Mouse (Mus musculus) embryonic facial prominence, embryonic 15.5 days (tissue): ENCODE measurements around the gene Pcsk1n. TPM values are rescaled to one million over a fixed set of nuclear protein-coding genes. Genes with fewer than 3 reads are reported as not detected.

Experiments used
- ATAC-seq: fragments of 200-750 bp; cut with Nextera tagmentation; 2 replicates; pipeline ENCODE4 v1.8.0; 2017; ENCODE audit warnings: low read depth, moderate TSS enrichment; ENCODE audit not compliant: insufficient number of reproducible peaks, low FRiP score, low TSS enrichment
- H3K27ac ChIP-seq: fragments of 300-500 bp; sonication (generic); replicated peaks from 2 replicates; pipeline ENCODE4 v1.5.1; 2015; ENCODE audit warnings: mild to moderate bottlenecking, inconsistent platforms
- H3K27me3 ChIP-seq: fragments of 300-500 bp; sonication (generic); 2 replicates; pipeline ENCODE4 v1.6.1; 2015; ENCODE audit warnings: inconsistent platforms
- H3K36me3 ChIP-seq: fragments of 300-500 bp; sonication (generic); 2 replicates; pipeline ENCODE4 v1.6.1; 2015; ENCODE audit warnings: mild to moderate bottlenecking, inconsistent platforms
- H3K4me1 ChIP-seq: fragments of 300-500 bp; sonication (generic); 2 replicates; pipeline ENCODE4 v1.6.1; 2015; ENCODE audit warnings: inconsistent platforms
- H3K4me2 ChIP-seq: fragments of 300-500 bp; sonication (generic); replicated peaks from 2 replicates; pipeline ENCODE4 v1.6.1; 2015; ENCODE audit warnings: mild to moderate bottlenecking, inconsistent platforms
- H3K4me3 ChIP-seq: fragments of 300-500 bp; sonication (generic); replicated peaks from 2 replicates; pipeline ENCODE4 v1.5.1; 2015; ENCODE audit warnings: mild to moderate bottlenecking, inconsistent platforms
- H3K9ac ChIP-seq: fragments of 300-500 bp; sonication (generic); 2 replicates; pipeline ENCODE4 v1.6.1; 2015; ENCODE audit warnings: inconsistent platforms
- H3K9me3 ChIP-seq: fragments of 300-500 bp; sonication (generic); replicated peaks from 2 replicates; pipeline ENCODE4 v1.6.1; 2016; ENCODE audit warnings: inconsistent platforms
- WGBS: fragments of 180-500 bp; shearing (Covaris S2); methylation state at CpG from one replicate; pipeline ENCODE4 v1.1.7; 2015; 5-methylcytosine and 5-hydroxymethylcytosine counted together
- polyA plus RNA-seq: library from polyadenylated mRNA; unstranded; fragments of >200 nt; fragmentation: Nextera tagmentation; extraction: Ambion mirVana; gene quantifications from 2 replicates; pipeline ENCODE4 v1.2.1, GENCODE M21; 2015

Pcsk1n gene
- polyA plus RNA-seq: 1.7 and 2.7 TPM in 2 replicates

DNA sequence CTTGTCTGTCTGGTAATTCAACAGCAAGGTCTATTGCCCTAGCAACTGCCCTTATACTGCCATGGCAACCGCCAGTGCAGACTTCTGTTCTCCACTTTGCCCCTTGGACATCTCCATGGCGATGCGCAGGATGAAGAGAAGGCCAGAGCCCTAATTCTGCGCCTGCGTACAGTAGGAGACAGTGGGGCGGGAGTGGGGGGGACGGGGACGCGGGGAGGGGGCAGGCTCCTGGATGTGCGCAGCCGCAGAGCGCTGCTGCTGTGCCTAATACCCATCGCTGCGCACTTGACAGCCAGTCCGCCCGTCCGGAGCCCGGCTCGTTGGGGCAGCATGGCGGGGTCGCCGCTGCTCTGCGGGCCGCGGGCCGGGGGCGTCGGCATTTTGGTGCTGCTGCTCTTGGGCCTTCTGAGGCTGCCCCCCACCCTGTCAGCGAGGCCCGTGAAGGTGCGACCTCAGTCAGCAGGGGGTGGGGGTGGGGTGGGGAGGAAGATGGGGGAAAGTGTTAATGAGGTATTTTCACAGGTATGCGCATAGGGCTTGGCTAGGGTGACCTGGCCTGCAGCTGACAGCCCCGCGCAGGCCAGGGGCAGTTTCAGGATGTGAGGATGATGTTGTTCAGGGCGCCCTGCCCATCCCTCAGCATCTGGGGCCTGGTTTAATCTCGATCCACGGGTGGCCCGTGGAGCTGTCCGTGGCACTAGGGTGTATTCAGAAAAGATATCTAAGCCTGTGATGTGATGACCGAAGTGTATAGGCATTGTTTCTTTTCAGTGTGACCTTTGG lies at the start of gene Pcsk1n:
Pcsk1n (plus strand) TSS at position 222 of the 783 bp plus-strand sequence.
- Histone ChIP-seq H3K27me3 (peaks cover 50% of the 10 kb centered on the region), H3K4me2 (peak within 1 kb of the TSS; percentile 38), H3K9me3 (no peaks in the 10 kb centered on the region), H3K27ac (no peak within 1 kb of the TSS), H3K36me3 (no peaks in the 10 kb centered on the region), H3K4me3 (peak within 1 kb of the TSS; percentile 22), H3K4me1 (peaks cover 8% of the 10 kb centered on the region), H3K9ac (no peak within 1 kb of the TSS)
- no peak for ATAC-seq
- WGBS: 19% methylated on average over 31 of the region's 40 CpGs

- Histone ChIP-seq H3K27me3 (no peaks in the 10 kb centered on the region), H3K4me1 (no peaks in the 10 kb centered on the region), H3K4me3 (no peak overlapping the region), H3K36me3 (peaks cover 7% of the 10 kb centered on the region; the same call in 1 of the 2 replicates), H3K4me2 (no peak overlapping the region), H3K9me3 (no peaks in the 10 kb centered on the region), H3K9ac (no peak overlapping the region), H3K27ac (no peak overlapping the region)
- 56% methylated on average over 3 of the region's 3 CpGs for WGBS
- no peak for ATAC-seq
Measured at GRCm38 (mm10) chrX:7869826-7870225, 49.8 kb upstream of the Pcsk1n start.

DNA sequence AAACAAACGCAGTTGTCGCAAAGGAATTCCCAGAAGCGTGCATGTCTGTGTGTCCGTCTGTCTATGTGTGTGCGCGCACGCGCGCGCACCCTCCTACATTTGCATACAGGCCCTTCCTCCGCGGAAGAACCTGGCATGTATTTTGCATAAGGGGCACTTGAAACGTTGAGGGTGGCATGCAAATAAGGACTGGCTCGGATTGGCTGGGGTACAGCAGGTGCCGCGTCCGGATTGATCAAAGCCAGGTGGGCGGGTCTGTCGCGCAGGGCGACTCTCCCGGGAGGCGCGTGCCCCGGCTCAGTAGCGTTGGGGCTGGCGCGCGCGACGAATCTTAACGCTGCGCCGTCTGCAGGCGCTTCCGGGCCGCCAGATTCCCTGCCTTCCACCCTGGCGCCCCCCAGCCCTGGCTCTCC lies 41.6 kb upstream of the Pcsk1n start, which contains the start of gene Pim2:
Pim2 (plus strand) TSS at position 256 of the 413 bp plus-strand sequence.
- H3K4me2 ChIP-seq: peak within 1 kb of the TSS; percentile 78
- 0 out of 2 replicates have a peak, but pooled peaks cover 5% of the 10 kb centered on the region for H3K4me1 ChIP-seq
- H3K27ac ChIP-seq: no peak within 1 kb of the TSS
- peak within 1 kb of the TSS; percentile 45 for H3K4me3 ChIP-seq
- H3K27me3 ChIP-seq: no peaks in the 10 kb centered on the region
- peak; percentile 83 for ATAC-seq
- no peaks in the 10 kb centered on the region for H3K36me3 ChIP-seq
- WGBS: 16% methylated on average over 38 of the region's 38 CpGs
- no peak within 1 kb of the TSS; the same call in 1 of the 2 replicates for H3K9ac ChIP-seq
- H3K9me3 ChIP-seq: no peaks in the 10 kb centered on the region

DNA sequence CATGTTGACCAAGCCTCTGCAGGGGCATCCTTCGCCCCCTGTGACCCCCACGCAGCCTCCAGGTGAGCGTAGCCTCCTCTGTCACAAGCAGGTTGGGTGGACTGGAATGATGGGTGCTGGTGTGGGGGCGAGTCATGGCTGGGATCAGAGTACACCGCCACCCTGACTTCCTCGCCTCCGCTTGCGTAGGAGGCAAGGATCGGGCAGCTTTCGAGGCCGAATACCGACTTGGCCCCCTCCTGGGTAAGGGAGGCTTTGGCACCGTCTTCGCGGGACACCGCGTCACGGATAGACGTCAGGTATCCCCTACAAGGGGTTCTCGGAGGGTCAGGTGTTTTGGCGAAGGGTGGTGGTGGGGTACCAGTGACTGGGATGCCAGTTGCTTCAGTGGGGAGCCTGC lies 41.1 kb upstream of the Pcsk1n start:
- Histone ChIP-seq H3K4me3 (peak overlapping the region; percentile 45), H3K27ac (no peak overlapping the region), H3K4me1 (0 out of 2 replicates have a peak, but pooled peaks cover 5% of the 10 kb centered on the region), H3K36me3 (no peaks in the 10 kb centered on the region), H3K9ac (no peak overlapping the region; the same call in 1 of the 2 replicates), H3K9me3 (no peaks in the 10 kb centered on the region), H3K27me3 (no peaks in the 10 kb centered on the region), H3K4me2 (peak overlapping the region; percentile 78)
- ATAC-seq: 0 out of 2 replicates have a peak, but pooled peaks have one; percentile 22
- WGBS: 24% methylated on average over 21 of the region's 21 CpGs

DNA sequence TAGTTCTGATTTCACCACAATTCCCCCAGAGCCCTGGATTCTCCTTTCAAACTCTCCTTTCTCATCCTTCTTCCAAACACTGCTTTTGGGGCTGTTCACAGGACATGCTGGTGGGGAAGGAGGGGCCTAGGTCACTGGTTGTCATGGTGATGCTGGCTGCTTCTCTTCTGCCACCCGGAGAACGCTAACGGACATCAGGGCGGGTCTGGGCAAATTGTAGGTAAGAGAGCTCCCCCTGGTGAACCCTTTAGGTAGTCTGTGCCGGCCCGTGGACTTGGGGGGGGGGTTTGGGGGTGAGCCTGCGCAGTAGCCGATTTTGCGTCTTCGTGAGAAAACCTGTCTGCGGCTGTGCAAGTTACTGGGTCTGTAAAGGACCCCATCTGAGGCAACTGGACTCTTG lies 39.8 kb upstream of the Pcsk1n start:
- Histone ChIP-seq H3K4me1 (0 out of 2 replicates have a peak, but pooled peaks cover 5% of the 10 kb centered on the region), H3K27me3 (no peaks in the 10 kb centered on the region), H3K4me3 (no peak overlapping the region), H3K9me3 (no peaks in the 10 kb centered on the region), H3K27ac (no peak overlapping the region), H3K36me3 (no peaks in the 10 kb centered on the region), H3K4me2 (peak overlapping the region; percentile 78), H3K9ac (no peak overlapping the region)
- 18% methylated on average over 11 of the region's 11 CpGs for WGBS
- ATAC-seq: no peak

- H3K9ac ChIP-seq: 0 out of 2 replicates have a peak within 1 kb of the TSS, but pooled peaks have one; percentile 12
- 0 out of 2 replicates have a peak, but pooled peaks cover 5% of the 10 kb centered on the region for H3K4me1 ChIP-seq
- no peaks in the 10 kb centered on the region for H3K9me3 ChIP-seq
- peak within 1 kb of the TSS; percentile 87 for H3K27ac ChIP-seq
- 16% methylated on average over 49 of the region's 49 CpGs for WGBS
- H3K4me3 ChIP-seq: peak within 1 kb of the TSS; percentile 59
- no peaks in the 10 kb centered on the region for H3K27me3 ChIP-seq
- ATAC-seq: peak; percentile 90
- peak within 1 kb of the TSS; percentile 54 for H3K4me2 ChIP-seq
- H3K36me3 ChIP-seq: no peaks in the 10 kb centered on the region
Measured at GRCm38 (mm10) chrX:7883841-7884567, 35.6 kb upstream of the Pcsk1n start, which contains the start of gene Slc35a2. Slc35a2 (plus strand) TSS chrX:7884028.

DNA sequence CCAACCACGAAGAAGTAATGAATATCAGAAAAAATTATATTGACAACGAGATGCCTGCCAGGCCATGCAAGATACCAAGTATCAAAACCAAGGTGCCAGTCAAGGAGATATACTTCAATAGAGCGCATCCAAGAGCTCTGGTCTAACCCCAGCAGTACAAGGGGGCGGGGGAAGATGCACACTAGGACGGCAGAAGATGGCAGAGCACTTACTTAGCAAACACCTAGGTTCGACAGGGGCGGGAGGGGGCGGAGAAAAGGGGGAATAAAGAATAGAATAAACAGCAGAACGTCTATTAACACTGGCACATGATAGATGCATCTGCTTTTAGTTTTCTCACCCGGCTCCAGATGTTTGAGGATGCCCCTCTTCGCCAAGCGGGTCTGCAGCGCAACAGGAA lies 21.4 kb upstream of the Pcsk1n start:
- Histone ChIP-seq H3K9ac (no peak overlapping the region), H3K4me3 (peak overlapping the region; percentile 59), H3K27ac (peak overlapping the region; percentile 88; the same call in 1 of the 2 replicates), H3K9me3 (no peaks in the 10 kb centered on the region), H3K4me1 (no peaks in the 10 kb centered on the region), H3K27me3 (no peaks in the 10 kb centered on the region), H3K4me2 (peak overlapping the region; percentile 49), H3K36me3 (peaks cover 17% of the 10 kb centered on the region; the same call in 1 of the 2 replicates)
- WGBS: 23% methylated on average over 13 of the region's 13 CpGs
- no peak for ATAC-seq

DNA sequence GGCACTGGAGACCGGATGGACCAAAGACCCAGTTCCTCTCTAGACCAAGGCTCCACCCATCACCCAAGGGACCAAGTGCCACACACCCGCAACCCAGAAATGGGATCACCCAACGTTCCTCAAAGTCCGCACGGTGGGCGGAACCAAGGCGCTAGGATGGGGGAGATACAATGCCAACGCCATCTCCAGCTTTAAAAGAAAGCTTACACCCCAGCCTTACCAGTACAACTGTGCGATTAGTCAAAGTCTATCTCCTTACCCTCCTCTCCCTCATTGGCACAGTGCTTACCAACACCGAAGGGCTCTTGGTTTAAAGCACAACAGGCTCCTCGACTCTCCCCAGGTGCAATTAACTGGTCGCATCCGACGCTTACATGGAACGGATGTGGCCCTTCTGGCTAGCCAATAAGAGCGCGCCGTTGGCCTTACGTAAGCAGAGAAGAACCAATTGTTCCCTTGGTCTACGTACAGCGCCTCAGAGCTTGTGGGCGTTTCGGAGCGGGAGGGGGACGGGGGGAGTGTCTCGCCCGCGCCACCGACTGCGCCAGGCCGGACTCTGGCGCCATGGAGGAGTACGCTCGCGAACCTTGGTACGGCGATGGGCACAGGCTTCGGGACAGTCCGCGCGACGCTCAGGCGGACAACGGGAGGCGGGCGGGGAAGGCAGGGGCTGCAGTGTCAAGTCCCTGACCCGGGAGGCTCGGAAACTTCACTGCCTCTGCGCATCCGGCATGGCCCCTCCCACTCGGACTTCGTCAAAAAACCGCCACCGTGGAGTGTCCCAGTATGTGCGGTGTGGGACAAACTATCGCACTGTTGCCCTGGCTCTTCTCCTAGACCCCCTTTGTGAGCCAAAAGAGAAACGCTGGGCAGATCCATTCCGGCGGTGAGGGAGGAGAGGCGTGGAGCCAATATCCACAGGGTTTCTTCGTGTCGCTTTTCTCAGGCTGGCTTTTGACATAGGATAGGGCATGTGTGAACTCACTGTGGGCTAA lies 20.4 kb upstream of the Pcsk1n start, which contains the start of the genes Pqbp1 and Timm17b:
Pqbp1 (minus strand) TSS at position 390 of the 995 bp plus-strand sequence.
Timm17b (plus strand) TSS at position 478 of the 995 bp plus-strand sequence.
- Histone ChIP-seq H3K9me3 (no peaks in the 10 kb centered on the region), H3K4me1 (no peaks in the 10 kb centered on the region), H3K27me3 (no peaks in the 10 kb centered on the region), H3K4me2 (peak within 1 kb of the TSS; percentile 49), H3K9ac (peak within 1 kb of the TSS; percentile 33), H3K36me3 (peaks cover 15% of the 10 kb centered on the region; the same call in 1 of the 2 replicates), H3K27ac (peak within 1 kb of the TSS; percentile 88), H3K4me3 (peak within 1 kb of the TSS; percentile 59)
- ATAC-seq: peak; percentile 98
- 20% methylated on average over 62 of the region's 62 CpGs for WGBS

DNA sequence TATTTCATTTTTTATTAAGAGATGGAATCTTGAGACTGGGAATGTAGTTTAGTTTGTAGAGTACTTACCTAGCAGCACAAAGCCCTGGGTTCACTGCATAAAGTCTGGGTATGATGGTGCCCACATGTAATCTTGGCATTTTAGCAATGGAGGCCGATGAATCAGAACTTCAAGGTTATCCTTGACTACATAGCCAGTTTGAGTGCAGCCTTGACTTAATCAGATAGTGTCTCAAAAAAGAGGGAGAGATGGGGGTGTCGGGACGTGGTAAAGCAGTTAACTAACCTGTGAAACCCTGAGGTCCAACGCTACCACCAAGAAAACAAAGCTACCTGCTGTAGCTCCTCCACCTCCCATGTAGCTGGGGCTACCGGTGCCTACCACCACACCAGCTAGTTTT lies 15.2 kb upstream of the Pcsk1n start:
- H3K36me3 ChIP-seq: peaks cover 4% of the 10 kb centered on the region; the same call in 1 of the 2 replicates
- no peaks in the 10 kb centered on the region for H3K9me3 ChIP-seq
- H3K27me3 ChIP-seq: no peaks in the 10 kb centered on the region
- H3K4me1 ChIP-seq: no peaks in the 10 kb centered on the region
- 92% methylated on average over 5 of the region's 5 CpGs for WGBS
- no peak overlapping the region for H3K27ac ChIP-seq
- H3K4me2 ChIP-seq: no peak overlapping the region
- no peak overlapping the region for H3K9ac ChIP-seq
- H3K4me3 ChIP-seq: no peak overlapping the region
- no peak for ATAC-seq

DNA sequence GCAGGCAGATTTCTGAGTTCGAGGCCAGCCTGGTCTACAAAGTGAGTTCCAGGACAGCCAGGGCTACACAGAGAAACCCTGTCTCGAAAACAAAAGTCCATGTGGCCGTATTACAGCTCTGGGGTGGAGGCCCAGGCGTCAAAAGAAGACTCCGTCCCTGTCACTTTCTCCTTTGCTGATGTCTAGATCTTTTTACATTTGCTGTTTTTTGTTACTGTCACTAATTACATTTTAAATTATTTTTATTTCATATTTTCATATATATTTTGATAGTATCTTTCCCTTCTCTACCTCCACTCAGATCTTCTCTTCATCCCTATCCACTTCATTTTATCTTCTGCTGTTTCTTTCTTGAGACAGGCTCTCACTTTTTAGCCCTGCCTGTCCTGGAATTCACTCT lies 11.9 kb upstream of the Pcsk1n start, which contains the start of gene Gm10491:
Gm10491 (minus strand) TSS at position 101 of the 400 bp plus-strand sequence.
- ATAC-seq: no peak
- Histone ChIP-seq H3K36me3 (peaks cover 4% of the 10 kb centered on the region; the same call in 1 of the 2 replicates), H3K4me1 (no peaks in the 10 kb centered on the region), H3K27ac (no peak within 1 kb of the TSS), H3K4me3 (no peak within 1 kb of the TSS), H3K27me3 (no peaks in the 10 kb centered on the region), H3K9ac (no peak within 1 kb of the TSS), H3K4me2 (no peak within 1 kb of the TSS), H3K9me3 (no peaks in the 10 kb centered on the region)
- 78% methylated on average over 5 of the region's 5 CpGs for WGBS
